In the genomic region with DNA sequence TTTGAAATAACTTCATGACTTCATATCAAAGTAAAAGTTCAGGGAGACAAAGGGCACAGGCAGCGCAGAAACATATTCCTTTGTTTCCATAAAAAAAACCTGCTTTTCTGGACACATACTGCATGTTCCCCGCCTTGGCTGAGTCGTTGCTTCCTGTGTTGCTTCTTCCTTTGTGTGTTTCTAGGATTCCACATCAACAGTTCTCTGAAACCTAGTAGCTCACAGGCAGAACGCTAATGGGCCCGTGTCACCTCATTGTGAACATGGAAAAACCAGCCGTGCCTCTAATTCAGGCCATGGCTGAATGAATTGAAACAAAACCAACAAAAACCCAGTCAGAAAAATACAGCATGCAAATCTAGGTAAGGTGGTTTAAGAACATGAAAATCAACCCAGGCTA, we compare ENCODE assay signal across 18 mouse cellular contexts.
DNase-seq lines count a peak whose midpoint lies in the region; ATAC-seq and TF ChIP-seq lines count a peak whose summit lies in the region.
"Had no signal": no experiment of that assay in that cellular context is flagged by ENCODE, and none has a peak within 500 bp of the region (broad histone marks: within the 10 kb centered on the region; RNA-seq: fewer than 3 reads in every experiment).

No protein-coding gene starts in this region.

- no peaks in the 10 kb centered on the region for H3K36me3 ChIP-seq in neural tube, embryonic 12.5 days
- H3K36me3 ChIP-seq in forebrain, embryonic 16.5 days (ENCODE audit: control insufficient read depth, insufficient read depth) = no peaks in the 10 kb centered on the region
- H3K36me3 ChIP-seq in midbrain, embryonic 15.5 days (replicated peaks) = no peaks in the 10 kb centered on the region
- H3K36me3 ChIP-seq in thymus, adult 2 months (ENCODE audit: control insufficient read depth, insufficient read depth, low read length) = no peaks in the 10 kb centered on the region
- H3K36me3 ChIP-seq: embryonic facial prominence, embryonic 12.5 days; heart, embryonic 10.5 days; limb, embryonic 15.5 days had no signal

- no peaks in the 10 kb centered on the region for H3K9me3 ChIP-seq in neural tube, embryonic 12.5 days
- H3K9me3 ChIP-seq in forebrain, embryonic 16.5 days (ENCODE audit: control insufficient read depth, low read length) = no peaks in the 10 kb centered on the region
- H3K9me3 ChIP-seq in midbrain, embryonic 15.5 days = no peaks in the 10 kb centered on the region
- H3K9me3 ChIP-seq: embryonic facial prominence, embryonic 12.5 days; heart, embryonic 10.5 days; limb, embryonic 15.5 days had no signal

- H3K4me1 ChIP-seq in neural tube, embryonic 12.5 days = peaks cover 11% of the 10 kb centered on the region
- peaks cover 6% of the 10 kb centered on the region; the same call in 1 of the 2 replicates for H3K4me1 ChIP-seq in forebrain, embryonic 16.5 days (replicated peaks; ENCODE audit: control insufficient read depth, insufficient read depth, low read length)
- H3K4me1 ChIP-seq in midbrain, embryonic 15.5 days = peaks cover 11% of the 10 kb centered on the region; the same call in 1 of the 2 replicates
- H3K4me1 ChIP-seq in thymus, adult 2 months (replicated peaks; ENCODE audit: control insufficient read depth, insufficient read depth, low read length) = no peaks in the 10 kb centered on the region
- H3K4me1 ChIP-seq: embryonic facial prominence, embryonic 12.5 days; heart, embryonic 10.5 days had no signal

- no peak overlapping the region for H3K4me3 ChIP-seq in neural tube, embryonic 12.5 days
- H3K4me3 ChIP-seq in forebrain, embryonic 16.5 days (replicated peaks; ENCODE audit: low read length) = no peak overlapping the region
- H3K4me3 ChIP-seq in midbrain, embryonic 15.5 days = no peak overlapping the region
- no peak overlapping the region for H3K4me3 ChIP-seq in thymus, adult 2 months (ENCODE audit: control insufficient read depth, insufficient read depth, low read length)
- H3K4me3 ChIP-seq: embryonic facial prominence, embryonic 12.5 days; heart, embryonic 10.5 days; limb, embryonic 15.5 days; myocyte had no signal

- TF ChIP-seq POLR2A in thymus, adult 2 months (IDR thresholded peaks at IDR 0.05; ENCODE audit: control insufficient read depth, extremely low read depth, insufficient read depth, low read length, poor library complexity) = no peak

- no peak overlapping the region for H3K9ac ChIP-seq in neural tube, embryonic 12.5 days
- no peak overlapping the region for H3K9ac ChIP-seq in forebrain, embryonic 16.5 days (replicated peaks; ENCODE audit: low read depth, low read length)
- H3K9ac ChIP-seq in midbrain, embryonic 15.5 days = no peak overlapping the region
- H3K9ac ChIP-seq: embryonic facial prominence, embryonic 12.5 days; limb, embryonic 15.5 days; liver, postnatal 0 days had no signal

- H3K27ac ChIP-seq in neural tube, embryonic 12.5 days = no peak overlapping the region
- no peak overlapping the region for H3K27ac ChIP-seq in forebrain, embryonic 16.5 days (ENCODE audit: low read length)
- H3K27ac ChIP-seq in midbrain, embryonic 15.5 days = peak overlapping the region; percentile 45; the same call in 1 of the 2 replicates
- H3K27ac ChIP-seq in thymus, adult 2 months (ENCODE audit: control insufficient read depth, insufficient read depth, low read length) = no peak overlapping the region
- H3K27ac ChIP-seq: embryonic facial prominence, embryonic 12.5 days; heart, embryonic 10.5 days; kidney, postnatal 0 days; limb, embryonic 15.5 days had no signal

- DNase-seq in neural tube, embryonic 10.5 days (ENCODE audit: extremely low spot score, low spot score) = no peak
- DNase-seq in thymus, adult 2 months = no peak
- DNase-seq in adrenal gland, adult 18-20 months (ENCODE audit: low spot score in 2 of 2) = no peak
- DNase-seq: adrenal gland, postnatal 25 days; liver, postnatal 0 days; lung, postnatal 4 days; thymus, adult 18-20 months had no signal

- WGBS in neural tube, embryonic 12.5 days = 37% methylated on average over 6 of the region's 6 CpGs
- WGBS in forebrain, embryonic 16.5 days = 15% methylated on average over 6 of the region's 6 CpGs
- 28% methylated on average over 6 of the region's 6 CpGs for WGBS in midbrain, embryonic 15.5 days
- WGBS in thymus, adult 2 months = 71% methylated on average over 6 of the region's 6 CpGs

- ATAC-seq in neural tube, embryonic 12.5 days (ENCODE audit: low FRiP score, low read depth) = peak; percentile 51; the same call in 1 of the 2 replicates
- ATAC-seq in forebrain, embryonic 16.5 days = peak; percentile 32; the same call in 1 of the 2 replicates
- no peak for ATAC-seq in midbrain, embryonic 15.5 days (replicated peaks)
- no peak for ATAC-seq in megakaryocyte-erythroid progenitor cell, adult 5-6 weeks (replicated peaks; ENCODE audit: low FRiP score, low TSS enrichment, poor library complexity, severe bottlenecking)
- ATAC-seq: CD4-positive, CD25-positive, alpha-beta regulatory T cell, adult 4 months; intestine, postnatal 0 days; liver, postnatal 0 days had no signal

- TF ChIP-seq CTCF in thymus, adult 2 months (IDR thresholded peaks at IDR 0.05; ENCODE audit: borderline replicate concordance, control insufficient read depth, extremely low read depth, insufficient read depth, low read length, poor library complexity) = no peak

- no peaks in the 10 kb centered on the region for H3K27me3 ChIP-seq in neural tube, embryonic 12.5 days (replicated peaks)
- H3K27me3 ChIP-seq in forebrain, embryonic 16.5 days (replicated peaks; ENCODE audit: control insufficient read depth, insufficient read depth, low read length) = no peaks in the 10 kb centered on the region
- no peaks in the 10 kb centered on the region for H3K27me3 ChIP-seq in midbrain, embryonic 15.5 days (replicated peaks)
- no peaks in the 10 kb centered on the region for H3K27me3 ChIP-seq in thymus, adult 2 months (ENCODE audit: control insufficient read depth, insufficient read depth, low read length)
- H3K27me3 ChIP-seq: embryonic facial prominence, embryonic 12.5 days; limb, embryonic 15.5 days had no signal

- H3K4me2 ChIP-seq in neural tube, embryonic 12.5 days (replicated peaks) = no peak overlapping the region
- H3K4me2 ChIP-seq in forebrain, embryonic 16.5 days (ENCODE audit: low read length) = no peak overlapping the region
- H3K4me2 ChIP-seq in midbrain, embryonic 15.5 days = no peak overlapping the region
- H3K4me2 ChIP-seq: embryonic facial prominence, embryonic 12.5 days; limb, embryonic 15.5 days had no signal

Comparison
In these comparisons a context has a peak if more than half of its experiments do, and no peak if none do; other contexts are left out.
1. ATAC-seq: peak in neural tube, embryonic 12.5 days (single experiment) and forebrain, embryonic 16.5 days (single experiment); none in midbrain, embryonic 15.5 days (single experiment) and megakaryocyte-erythroid progenitor cell, adult 5-6 weeks (single experiment).